ENCODE assay signal across 20 mouse cellular contexts in the genomic region with DNA sequence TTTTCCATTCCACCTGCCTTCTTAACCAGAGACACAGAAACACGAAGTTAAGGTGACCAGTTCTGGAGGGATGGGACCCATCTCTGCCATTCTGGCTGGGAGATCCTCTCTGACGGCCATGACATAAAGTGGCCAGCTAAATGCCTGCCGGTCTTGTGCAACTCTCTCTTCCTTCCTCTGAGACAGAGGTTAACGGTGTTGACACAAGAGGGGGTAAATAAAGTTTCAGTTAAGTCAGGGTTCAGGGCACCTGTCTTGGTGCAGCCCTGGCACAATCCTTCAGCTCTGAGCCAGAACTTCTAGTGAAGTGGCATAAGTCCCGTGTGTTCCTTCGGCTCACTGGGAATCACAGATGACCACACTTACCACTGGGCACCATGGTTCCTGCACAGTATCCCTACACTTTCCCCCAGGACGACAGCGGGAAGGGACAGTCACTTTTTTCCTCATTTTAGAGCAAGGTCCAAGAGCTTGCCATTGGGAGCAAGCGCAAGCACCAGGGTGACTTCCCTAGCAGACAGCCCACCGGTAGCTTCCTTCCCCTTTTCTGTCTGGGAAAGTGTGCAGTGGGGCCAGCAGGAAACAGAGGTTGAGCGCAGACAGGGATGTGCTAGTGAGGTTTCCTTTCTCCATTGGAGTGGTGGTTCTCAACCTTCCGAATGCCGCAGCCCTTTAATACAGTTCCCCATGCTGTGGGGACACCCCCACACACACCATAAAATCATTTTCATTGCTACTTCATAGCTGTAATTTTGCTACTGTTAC. TPM values are rescaled to one million over a fixed set of nuclear protein-coding genes. Genes with fewer than 3 reads are reported as not detected.
A peak's percentile ranks its signal among the peaks of the same experiment; 100 is the strongest.
DNase-seq lines count a peak whose midpoint lies in the region; ATAC-seq and TF ChIP-seq lines count a peak whose summit lies in the region.
"Had no signal": no experiment of that assay in that cellular context is flagged by ENCODE, and none has a peak within 500 bp of the region (broad histone marks: within the 10 kb centered on the region; RNA-seq: fewer than 3 reads in every experiment).

No protein-coding gene starts in this region.

- WGBS in lung, postnatal 0 days, result 56% methylated on average over 13 of the region's 13 CpGs
- 55% methylated on average over 13 of the region's 13 CpGs for WGBS in lung, adult 2 months
- WGBS in liver, embryonic 12.5 days (ENCODE audit: insufficient replicate concordance), result 25% methylated on average over 13 of the region's 13 CpGs
- 71% methylated on average over 13 of the region's 13 CpGs for WGBS in kidney, embryonic 16.5 days

- no peaks in the 10 kb centered on the region for H3K4me1 ChIP-seq in lung, postnatal 0 days (ENCODE audit: insufficient read depth, low read depth, low read length)
- peaks cover 4% of the 10 kb centered on the region for H3K4me1 ChIP-seq in lung, adult 2 months (ENCODE audit: control insufficient read depth, insufficient read depth, low read length)
- H3K4me1 ChIP-seq in brown adipose tissue, adult 24 weeks (ENCODE audit: control insufficient read depth, insufficient read depth, insufficient read length, low read length), result peaks cover 27% of the 10 kb centered on the region
- peaks cover 24% of the 10 kb centered on the region for H3K4me1 ChIP-seq in liver, embryonic 12.5 days
- H3K4me1 ChIP-seq in kidney, embryonic 16.5 days (ENCODE audit: insufficient read depth, low read length), result no peaks in the 10 kb centered on the region
- H3K4me1 ChIP-seq: neural tube, embryonic 13.5 days; stomach, embryonic 15.5 days had no signal

- TF ChIP-seq POLR2A in lung, adult 2 months (IDR thresholded peaks at IDR 0.05; ENCODE audit: borderline replicate concordance, extremely low read depth, low read depth, low read length), result no peak

- H3K27me3 ChIP-seq in lung, postnatal 0 days (replicated peaks; ENCODE audit: insufficient read depth, low read length), result no peaks in the 10 kb centered on the region
- H3K27me3 ChIP-seq in liver, embryonic 12.5 days (replicated peaks), result no peaks in the 10 kb centered on the region
- H3K27me3 ChIP-seq in kidney, embryonic 16.5 days (ENCODE audit: insufficient read depth, low read length), result no peaks in the 10 kb centered on the region
- H3K27me3 ChIP-seq: embryonic facial prominence, embryonic 13.5 days; heart, embryonic 13.5 days; neural tube, embryonic 13.5 days; stomach, embryonic 15.5 days had no signal

- no peak overlapping the region for H3K9ac ChIP-seq in lung, postnatal 0 days (replicated peaks; ENCODE audit: low read depth)
- no peak overlapping the region for H3K9ac ChIP-seq in liver, embryonic 12.5 days
- no peak overlapping the region for H3K9ac ChIP-seq in kidney, embryonic 16.5 days (replicated peaks; ENCODE audit: low read length)
- H3K9ac ChIP-seq: embryonic facial prominence, embryonic 13.5 days; heart, embryonic 13.5 days; neural tube, embryonic 13.5 days; stomach, embryonic 15.5 days had no signal

- no peak overlapping the region for H3K4me2 ChIP-seq in lung, postnatal 0 days (replicated peaks; ENCODE audit: low read depth, low read length)
- H3K4me2 ChIP-seq in liver, embryonic 12.5 days, result peak overlapping the region; percentile 10; the same call in 1 of the 2 replicates
- no peak overlapping the region for H3K4me2 ChIP-seq in kidney, embryonic 16.5 days (replicated peaks; ENCODE audit: low read depth, low read length)
- H3K4me2 ChIP-seq: embryonic facial prominence, embryonic 13.5 days; heart, embryonic 13.5 days; neural tube, embryonic 13.5 days; stomach, embryonic 15.5 days had no signal

- H3K27ac ChIP-seq in lung, postnatal 0 days (ENCODE audit: low read length), result no peak overlapping the region
- peak overlapping the region; percentile 28; the same call in 1 of the 2 replicates for H3K27ac ChIP-seq in brown adipose tissue, adult 24 weeks (replicated peaks; ENCODE audit: low read depth, low read length)
- H3K27ac ChIP-seq in liver, embryonic 12.5 days, result no peak overlapping the region
- no peak overlapping the region for H3K27ac ChIP-seq in kidney, embryonic 16.5 days (ENCODE audit: low read length)
- H3K27ac ChIP-seq: embryonic facial prominence, embryonic 13.5 days; heart, embryonic 13.5 days; hindbrain, postnatal 0 days; neural tube, embryonic 13.5 days; stomach, embryonic 15.5 days had no signal

- DNase-seq in lung, postnatal 0 days (ENCODE audit: low spot score), result peak; percentile 43
- DNase-seq in lung, adult 2 months, result no peak
- DNase-seq in layer of hippocampus, postnatal 36 days, result no peak
- DNase-seq in right cerebral cortex, adult 18-20 months, result no peak
- DNase-seq: adrenal gland, postnatal 10 days; cerebellum, adult 9-10 months; gastrocnemius, postnatal 25 days; heart, postnatal 36 days; kidney, adult 11 months; kidney, postnatal 25 days; layer of hippocampus, adult 9-11 months had no signal

- no peak for TF ChIP-seq EP300 in lung, postnatal 0 days (IDR thresholded peaks at IDR 0.05)

- no peak overlapping the region for H3K4me3 ChIP-seq in lung, postnatal 0 days (ENCODE audit: low read depth, low read length)
- H3K4me3 ChIP-seq in lung, adult 2 months (replicated peaks; ENCODE audit: extremely low read depth, low read depth, low read length), result no peak overlapping the region
- H3K4me3 ChIP-seq in brown adipose tissue, adult 24 weeks (ENCODE audit: insufficient read depth, low read depth, low read length), result no peak overlapping the region
- no peak overlapping the region for H3K4me3 ChIP-seq in liver, embryonic 12.5 days
- no peak overlapping the region for H3K4me3 ChIP-seq in kidney, embryonic 16.5 days (ENCODE audit: low read length)
- H3K4me3 ChIP-seq: embryonic facial prominence, embryonic 13.5 days; heart, embryonic 13.5 days; neural tube, embryonic 13.5 days; stomach, embryonic 15.5 days had no signal

- peak; percentile 28; the same call in 1 of the 2 replicates for ATAC-seq in lung, postnatal 0 days
- ATAC-seq in liver, embryonic 12.5 days, result peak; percentile 28; the same call in 1 of the 2 replicates
- peak; percentile 74 for ATAC-seq in megakaryocyte progenitor cell, adult 5-6 weeks (replicated peaks; ENCODE audit: poor library complexity)
- no peak for ATAC-seq in kidney, embryonic 16.5 days (ENCODE audit: low FRiP score, low TSS enrichment)
- ATAC-seq: hindbrain, postnatal 0 days had no signal

- peaks cover 4% of the 10 kb centered on the region; the same call in 1 of the 2 replicates for H3K9me3 ChIP-seq in lung, postnatal 0 days (ENCODE audit: low read length)
- 0 out of 2 replicates have a peak, but pooled peaks cover 3% of the 10 kb centered on the region for H3K9me3 ChIP-seq in liver, embryonic 12.5 days (replicated peaks)
- peaks cover 7% of the 10 kb centered on the region; the same call in 1 of the 2 replicates for H3K9me3 ChIP-seq in kidney, embryonic 16.5 days (ENCODE audit: low read length)
- H3K9me3 ChIP-seq: embryonic facial prominence, embryonic 13.5 days; stomach, embryonic 15.5 days had no signal

- H3K36me3 ChIP-seq in lung, postnatal 0 days (ENCODE audit: insufficient read depth, low read length), result no peaks in the 10 kb centered on the region
- H3K36me3 ChIP-seq in liver, embryonic 12.5 days, result no peaks in the 10 kb centered on the region
- H3K36me3 ChIP-seq in kidney, embryonic 16.5 days (ENCODE audit: insufficient read depth, low read length), result no peaks in the 10 kb centered on the region
- H3K36me3 ChIP-seq: embryonic facial prominence, embryonic 13.5 days; neural tube, embryonic 13.5 days; stomach, embryonic 15.5 days had no signal

- TF ChIP-seq CTCF in lung, postnatal 0 days (IDR thresholded peaks at IDR 0.05), result no peak
- no peak for TF ChIP-seq CTCF in lung, adult 2 months (IDR thresholded peaks at IDR 0.05; ENCODE audit: insufficient read depth, low read length)

RNA-seq across cellular contexts. Expression of gene Fry, which starts 58.0 kb away (rescaled TPM):
- 17.2 and 20.8 TPM in 2 replicates for polyA plus RNA-seq in lung, postnatal 0 days (2015; fragmentation: Nextera tagmentation; extraction: Ambion mirVana)
- 37.0 and 39.3 TPM in 2 replicates for polyA plus RNA-seq in lung, adult 2 months (2012; rRNA removed)
- polyA plus RNA-seq in brown adipose tissue, adult 24 weeks (2012; ENCODE audit: insufficient read depth, insufficient read length, missing spikeins), result 39.7 and 41.4 TPM in 2 replicates
- polyA plus RNA-seq in liver, embryonic 12.5 days (2016; fragmentation: Nextera tagmentation; extraction: Ambion mirVana), result 4.0 and 4.1 TPM in 2 replicates
- total RNA-seq in megakaryocyte progenitor cell, adult 5-6 weeks (2015), result 17.8 and 22.1 TPM in 2 replicates
- 19.2 and 21.1 TPM in 2 replicates for total RNA-seq in megakaryocyte progenitor cell, adult 5-6 weeks (2017)
- polyA plus RNA-seq in kidney, embryonic 16.5 days (2015; fragmentation: Nextera tagmentation; extraction: Ambion mirVana), result 5.7 and 7.8 TPM in 2 replicates
- 100 to 1,000 TPM; 197 to 227 TPM for total RNA-seq in layer of hippocampus, postnatal 36 days (2021)
